Mouse (Mus musculus) forebrain, embryonic 16.5 days (tissue): Measurements from ENCODE around the gene Riok1. TPM values are rescaled to one million over a fixed set of nuclear protein-coding genes. Genes with fewer than 3 reads are reported as not detected.
A peak's percentile ranks its signal among the peaks of the same experiment; 100 is the strongest.

Experiments used
- ATAC-seq: fragments of 200-750 bp; cut with Nextera tagmentation; 2 replicates; pipeline ENCODE4 v1.8.0; 2017; ENCODE audit warnings: mild to moderate bottlenecking, moderate library complexity
- H3K27ac ChIP-seq: fragments of 300-500 bp; sonication (generic); 2 replicates; pipeline ENCODE4 v1.5.1; 2014; ENCODE audit warnings: low read length, control low read depth
- H3K27me3 ChIP-seq: fragments of 300-500 bp; sonication (generic); replicated peaks from 2 replicates; pipeline ENCODE4 v1.6.1; 2014; ENCODE audit warnings: low read length; ENCODE audit not compliant: control insufficient read depth, insufficient read depth
- H3K36me3 ChIP-seq: fragments of 300-500 bp; sonication (generic); 2 replicates; pipeline ENCODE4 v1.6.1; 2014; ENCODE audit not compliant: control insufficient read depth, insufficient read depth
- H3K4me1 ChIP-seq: fragments of 300-500 bp; sonication (generic); replicated peaks from 2 replicates; pipeline ENCODE4 v1.6.1; 2014; ENCODE audit warnings: low read length; ENCODE audit not compliant: control insufficient read depth, insufficient read depth
- H3K4me2 ChIP-seq: fragments of 300-500 bp; sonication (generic); 2 replicates; pipeline ENCODE4 v1.6.1; 2014; ENCODE audit warnings: mild to moderate bottlenecking, low read length, control low read depth
- H3K4me3 ChIP-seq: fragments of 300-500 bp; sonication (generic); replicated peaks from 2 replicates; pipeline ENCODE4 v1.5.1; 2014; ENCODE audit warnings: mild to moderate bottlenecking, low read length, control low read depth
- H3K9ac ChIP-seq: fragments of 300-500 bp; sonication (generic); replicated peaks from 2 replicates; pipeline ENCODE4 v1.6.1; 2014; ENCODE audit warnings: low read depth, low read length, control low read depth
- H3K9me3 ChIP-seq: fragments of 300-500 bp; sonication (generic); 2 replicates; pipeline ENCODE4 v1.6.1; 2016; ENCODE audit warnings: low read length; ENCODE audit not compliant: control insufficient read depth
- WGBS: fragments of 180-500 bp; shearing (Covaris S2); extraction: QIAGEN DNeasy Blood & Tissue Kit; methylation state at CpG from one replicate; pipeline ENCODE4 v1.1.7; 2014; 5-methylcytosine and 5-hydroxymethylcytosine counted together
- polyA plus RNA-seq: library from polyadenylated mRNA; unstranded; fragments of >200 nt; fragmentation: Nextera tagmentation; extraction: Ambion mirVana; gene quantifications from 2 replicates; pipeline ENCODE4 v1.2.1, GENCODE M21; 2015

Riok1 gene
- polyA plus RNA-seq: 54.5 and 60.5 TPM in 2 replicates

- Histone ChIP-seq H3K27me3 (no peaks in the 10 kb centered on the region), H3K36me3 (peaks cover 8% of the 10 kb centered on the region), H3K4me2 (peak within 1 kb of the TSS; percentile 89), H3K4me3 (peak within 1 kb of the TSS; percentile 82), H3K9me3 (no peaks in the 10 kb centered on the region), H3K4me1 (peaks cover 20% of the 10 kb centered on the region), H3K9ac (peak within 1 kb of the TSS; percentile 90), H3K27ac (peak within 1 kb of the TSS; percentile 82)
- no peak for ATAC-seq
- WGBS: 12% methylated on average over 37 of the region's 37 CpGs
Observed at GRCm38 (mm10) chr13:38036343-38037043, at the start of gene Riok1. TSS of gene Riok1 (plus strand) at chr13:38036995.

- peaks cover 27% of the 10 kb centered on the region for H3K36me3 ChIP-seq
- H3K4me3 ChIP-seq: no peak overlapping the region
- H3K9me3 ChIP-seq: no peaks in the 10 kb centered on the region
- no peak overlapping the region for H3K27ac ChIP-seq
- H3K9ac ChIP-seq: no peak overlapping the region
- H3K27me3 ChIP-seq: no peaks in the 10 kb centered on the region
- peaks cover 8% of the 10 kb centered on the region for H3K4me1 ChIP-seq
- no peak overlapping the region for H3K4me2 ChIP-seq
- WGBS: 93% methylated on average over 8 of the region's 8 CpGs
- no peak for ATAC-seq
Observed at GRCm38 (mm10) chr13:37989701-37990100, 47.1 kb upstream of the Riok1 start.

GRCm38 (mm10) chr13:37992638-37993371 is 44.0 kb upstream of the Riok1 start:
- Histone ChIP-seq H3K27ac (no peak overlapping the region), H3K4me2 (peak overlapping the region; percentile 58), H3K4me3 (peak overlapping the region; percentile 62), H3K27me3 (no peaks in the 10 kb centered on the region), H3K9ac (peak overlapping the region; percentile 83), H3K4me1 (peaks cover 8% of the 10 kb centered on the region), H3K9me3 (no peaks in the 10 kb centered on the region), H3K36me3 (peaks cover 8% of the 10 kb centered on the region; the same call in 1 of the 2 replicates)
- ATAC-seq: no peak
- 9% methylated on average over 10 of the region's 10 CpGs for whole genome bisulfite sequencing

- Histone ChIP-seq H3K9ac (peak overlapping the region; percentile 83), H3K4me2 (peak overlapping the region; percentile 58), H3K4me3 (peak overlapping the region; percentile 62), H3K9me3 (no peaks in the 10 kb centered on the region), H3K36me3 (peaks cover 8% of the 10 kb centered on the region; the same call in 1 of the 2 replicates), H3K4me1 (peaks cover 8% of the 10 kb centered on the region), H3K27ac (peak overlapping the region; percentile 74), H3K27me3 (no peaks in the 10 kb centered on the region)
- whole genome bisulfite sequencing: under 1% methylated on average over 17 of the region's 17 CpGs
- ATAC-seq: no peak
Observed at GRCm38 (mm10) chr13:37993376-37993703, 43.5 kb upstream of the Riok1 start.

GRCm38 (mm10) chr13:37993704-37994404 is 42.9 kb upstream of the Riok1 start, which contains the start of gene Ssr1:
TSS of gene Ssr1 (minus strand) at chr13:37994217.
- WGBS: under 1% methylated on average over 84 of the region's 89 CpGs
- ATAC-seq: peak; percentile 99
- peak within 1 kb of the TSS; percentile 58 for H3K4me2 ChIP-seq
- peaks cover 8% of the 10 kb centered on the region for H3K4me1 ChIP-seq
- H3K4me3 ChIP-seq: peak within 1 kb of the TSS; percentile 62
- H3K9me3 ChIP-seq: no peaks in the 10 kb centered on the region
- H3K27me3 ChIP-seq: no peaks in the 10 kb centered on the region
- peak within 1 kb of the TSS; percentile 83 for H3K9ac ChIP-seq
- H3K36me3 ChIP-seq: peaks cover 7% of the 10 kb centered on the region; the same call in 1 of the 2 replicates
- peak within 1 kb of the TSS; percentile 74 for H3K27ac ChIP-seq

- H3K36me3 ChIP-seq: peaks cover 4% of the 10 kb centered on the region; the same call in 1 of the 2 replicates
- ATAC-seq: peak; percentile 60
- H3K27me3 ChIP-seq: no peaks in the 10 kb centered on the region
- H3K9me3 ChIP-seq: no peaks in the 10 kb centered on the region
- H3K9ac ChIP-seq: peak overlapping the region; percentile 26
- peak overlapping the region; percentile 49 for H3K4me2 ChIP-seq
- H3K4me3 ChIP-seq: peak overlapping the region; percentile 62
- 21% methylated on average over 7 of the region's 7 CpGs for WGBS
- no peak overlapping the region for H3K27ac ChIP-seq
- peaks cover 8% of the 10 kb centered on the region for H3K4me1 ChIP-seq
Observed at GRCm38 (mm10) chr13:37994405-37994749, 42.4 kb upstream of the Riok1 start.

GRCm38 (mm10) chr13:37999713-38000112 is 37.1 kb upstream of the Riok1 start:
- H3K27ac ChIP-seq: no peak overlapping the region
- H3K27me3 ChIP-seq: no peaks in the 10 kb centered on the region
- no peak overlapping the region for H3K4me2 ChIP-seq
- H3K4me3 ChIP-seq: no peak overlapping the region
- H3K4me1 ChIP-seq: no peaks in the 10 kb centered on the region
- no peaks in the 10 kb centered on the region for H3K9me3 ChIP-seq
- no peak overlapping the region for H3K9ac ChIP-seq
- ATAC-seq: no peak
- no peaks in the 10 kb centered on the region for H3K36me3 ChIP-seq
- WGBS: 81% methylated on average over 3 of the region's 3 CpGs

- Histone ChIP-seq H3K4me1 (no peaks in the 10 kb centered on the region), H3K4me3 (no peak overlapping the region), H3K36me3 (no peaks in the 10 kb centered on the region), H3K9ac (no peak overlapping the region), H3K27me3 (no peaks in the 10 kb centered on the region), H3K4me2 (no peak overlapping the region), H3K9me3 (no peaks in the 10 kb centered on the region), H3K27ac (no peak overlapping the region)
- ATAC-seq: no peak
- 45% methylated on average over 1 of the region's 1 CpGs for WGBS
Observed at GRCm38 (mm10) chr13:38002461-38002860, 34.3 kb upstream of the Riok1 start.

- Histone ChIP-seq H3K36me3 (no peaks in the 10 kb centered on the region), H3K4me1 (no peaks in the 10 kb centered on the region), H3K9me3 (no peaks in the 10 kb centered on the region), H3K9ac (no peak overlapping the region), H3K4me3 (no peak overlapping the region), H3K27ac (no peak overlapping the region), H3K4me2 (no peak overlapping the region), H3K27me3 (no peaks in the 10 kb centered on the region)
- no peak for ATAC-seq
- WGBS: 92% methylated on average over 2 of the region's 2 CpGs
Observed at GRCm38 (mm10) chr13:38007972-38008371, 28.8 kb upstream of the Riok1 start.
